Mouse (Mus musculus) stomach, postnatal 0 days (tissue): ENCODE data around the gene Mcm10.

Source experiments
- CTCF ChIP-seq: IDR thresholded peaks from 2 replicates; pipeline ENCODE4 v1.5.1; 2016; ENCODE audit warnings: antibody characterized with exemption, low read depth, mild to moderate bottlenecking, moderate library complexity
- EP300 ChIP-seq: optimal IDR thresholded peaks from 2 replicates; pipeline ENCODE3; 2016; ENCODE audit warnings: antibody characterized with exemption

DNA sequence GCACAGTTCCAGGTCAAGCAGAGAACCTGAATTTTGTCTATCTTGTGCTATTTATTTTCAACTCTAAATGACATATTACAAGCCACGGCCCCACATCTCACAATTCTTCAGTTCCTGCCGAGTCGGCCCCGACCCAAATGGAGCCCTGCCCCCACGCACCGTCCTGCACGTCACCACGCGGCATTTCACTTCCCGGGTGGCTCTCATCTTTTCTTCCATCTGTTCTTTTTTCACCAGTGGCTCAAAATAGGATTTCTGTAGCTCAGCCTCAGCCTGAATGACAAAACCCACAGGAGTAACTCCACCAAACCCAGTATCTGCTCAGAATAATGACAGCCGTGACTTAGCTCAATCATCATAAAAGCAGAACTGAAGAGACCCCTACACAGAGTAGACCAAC lies 19.0 kb downstream of the Mcm10 start:
- TF ChIP-seq CTCF: no peak
- TF ChIP-seq EP300: no peak
